16 mouse cellular contexts compared by ENCODE assay signal in the genomic region with DNA sequence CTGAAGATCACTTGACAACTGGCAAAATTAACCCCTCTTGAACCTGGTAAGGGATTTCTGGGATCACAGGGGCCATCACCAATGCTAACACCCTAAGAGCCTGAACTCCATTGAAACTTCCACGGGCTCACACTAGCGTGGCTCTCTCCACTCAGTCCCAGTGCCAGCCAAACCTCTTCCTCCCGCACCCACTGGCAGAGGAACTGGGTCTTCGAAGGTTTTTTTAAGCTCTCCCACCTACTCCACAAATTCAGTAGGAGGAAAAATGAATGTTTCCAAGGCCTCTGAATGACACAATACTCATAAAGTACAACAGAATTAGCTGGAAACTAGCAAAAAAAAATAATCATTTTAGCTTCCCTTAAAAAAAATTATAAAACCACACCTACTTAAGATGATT.
"Had no signal": no experiment of that assay in that cellular context is flagged by ENCODE, and none has a peak within 500 bp of the region (broad histone marks: within the 10 kb centered on the region; RNA-seq: fewer than 3 reads in every experiment).

No protein-coding gene starts in this region.

- H3K4me3 ChIP-seq: neural tube, embryonic 12.5 days; neural tube, embryonic 13.5 days; neural tube, embryonic 15.5 days; stomach, embryonic 15.5 days had no signal

- H3K27ac ChIP-seq: neural tube, embryonic 12.5 days; neural tube, embryonic 13.5 days; neural tube, embryonic 15.5 days; stomach, embryonic 15.5 days; stomach, postnatal 0 days had no signal

- H3K4me1 ChIP-seq: stomach, embryonic 15.5 days had no signal

- DNase-seq: retina, postnatal 1 day; right cerebral cortex, postnatal 14 days; right cerebral cortex, postnatal 25 days; right cerebral cortex, postnatal 4 days; spleen, adult 18-20 months; thymus, adult 18-20 months; thymus, adult 2 months; thymus, postnatal 14 days; thymus, postnatal 25 days; thymus, postnatal 36 days; thymus, postnatal 4 days had no signal
